Mouse (Mus musculus) erythroblast, adult 5-6 weeks (primary cell): ENCODE measurements around the gene Gm20772. TPM values are rescaled to one million over a fixed set of nuclear protein-coding genes. Genes with fewer than 3 reads are reported as not detected.
"Not testable (repeated sequence)": the region's sequence is repeated elsewhere in the genome, so short reads cannot be mapped to it uniquely, and the experiment has no call there.

Source experiments
- ATAC-seq: replicated peaks from 2 replicates; pipeline ENCODE4 v1.8.0; 2016; ENCODE audit warnings: moderate number of reproducible peaks, mild to moderate bottlenecking, moderate TSS enrichment, inconsistent platforms; ENCODE audit not compliant: poor library complexity, low FRiP score, severe bottlenecking
- total RNA-seq, 2 experiments: library from RNA; stranded (forward) in 1 of 2; stranded (reverse) in 1 of 2; fragments of 150-400 nt in 1 of 2; fragments of 200-764, 138-1000 nt in 1 of 2; gene quantifications; 2 replicates each; pipeline versions ENCODE4 v1.2.3 to v1.2.4; 2015 to 2017; ENCODE audit warnings: low replicate concordance in 2 of 2

Gene Gm20772
- not detected in 2 replicates for total RNA-seq (2015; ENCODE audit: low replicate concordance)
- not detected in 2 replicates for total RNA-seq (2017; ENCODE audit: low replicate concordance)

DNA sequence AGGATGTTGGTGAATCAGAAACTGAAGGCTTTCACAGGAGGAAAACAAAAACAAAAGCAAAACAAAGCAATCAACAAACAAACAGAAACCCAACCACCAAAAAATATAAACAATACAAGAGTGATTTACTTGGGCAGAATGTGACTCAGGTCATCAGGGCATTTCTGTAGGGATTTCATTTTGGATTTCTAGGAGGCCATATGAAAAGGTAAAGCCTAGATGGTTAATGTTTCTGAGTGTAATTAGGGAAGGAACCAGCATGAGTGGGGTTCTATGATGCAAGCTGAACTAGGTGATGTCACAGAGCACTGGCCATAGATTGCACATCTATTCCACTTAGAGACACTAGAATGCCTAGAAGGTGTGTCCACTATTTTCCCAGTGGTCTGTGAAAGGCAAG lies at the start of gene Gm20772, which contains the start of gene Gm20831:
Gm20772 (plus strand) TSS at position 301 of the 400 bp plus-strand sequence.
Gm20831 (plus strand) TSS at position 301 of the 400 bp plus-strand sequence.
- not testable (repeated sequence) for ATAC-seq

- ATAC-seq = not testable (repeated sequence)
Measured at GRCm38 (mm10) chrY:17846166-17846565, 28.4 kb upstream of the Gm20772 start, which contains the start of gene Gm21904. Gene Gm21904 (minus strand): TSS chrY:17846266.

Other genes starting within 250 kb of the Gm20772 start
- gene Gm21904, start 28.5 kb upstream of the Gm20772 start, total RNA-seq (2015; ENCODE audit: low replicate concordance) = not detected in 2 replicates
- not detected in 2 replicates for gene Gm21904, start 28.5 kb upstream of the Gm20772 start, total RNA-seq (2017; ENCODE audit: low replicate concordance)
- not detected in 2 replicates for gene Gm20831, start within 50 bp of the Gm20772 start, total RNA-seq (2015; ENCODE audit: low replicate concordance)
- gene Gm20831, start within 50 bp of the Gm20772 start, total RNA-seq (2017; ENCODE audit: low replicate concordance) = not detected in 2 replicates
- not detected in 2 replicates for gene Srsy, start 62.6 kb downstream of the Gm20772 start, total RNA-seq (2015; ENCODE audit: low replicate concordance)
- gene Srsy, start 62.6 kb downstream of the Gm20772 start, total RNA-seq (2017; ENCODE audit: low replicate concordance) = not detected in 2 replicates
- not detected in 2 replicates for gene Gm21764, start 187.1 kb downstream of the Gm20772 start, total RNA-seq (2015; ENCODE audit: low replicate concordance)
- not detected in 2 replicates for gene Gm21764, start 187.1 kb downstream of the Gm20772 start, total RNA-seq (2017; ENCODE audit: low replicate concordance)
- gene Ssty1, start 214.4 kb downstream of the Gm20772 start, total RNA-seq (2015; ENCODE audit: low replicate concordance) = not detected in 2 replicates
- not detected in 2 replicates for gene Ssty1, start 214.4 kb downstream of the Gm20772 start, total RNA-seq (2017; ENCODE audit: low replicate concordance)